Mouse (Mus musculus): ENCODE results near the gene Kcnj4. TPM values are rescaled to one million over a fixed set of nuclear protein-coding genes. Genes with fewer than 3 reads are reported as not detected.

The Kcnj4 gene
- polyA plus RNA-seq, 1 experiment = not detected

DNA sequence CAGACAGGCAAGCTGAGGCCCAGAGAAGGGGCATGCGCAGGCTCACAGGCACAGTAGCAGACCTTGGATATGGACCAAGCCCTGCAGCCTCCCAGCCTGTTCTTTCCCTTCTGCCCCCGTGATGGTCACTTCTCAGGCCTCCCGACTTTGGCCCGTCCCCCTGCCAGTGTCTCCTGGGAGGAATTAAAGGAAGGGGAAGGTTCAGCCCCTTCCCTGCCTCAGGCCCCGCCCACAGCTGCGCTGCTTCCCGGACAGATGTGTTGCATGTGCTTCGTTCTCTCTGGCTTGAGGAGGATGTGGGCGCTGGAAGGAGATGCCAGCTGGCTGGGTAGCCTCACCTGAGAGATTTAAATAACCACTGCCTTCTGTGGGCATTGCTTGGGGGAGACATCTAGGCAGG, 8.9 kb upstream of the Kcnj4 start:
- Histone ChIP-seq H3K27me3 (replicated peaks) (peaks cover 96% of the 10 kb centered on the region), H3K4me1 (peaks cover 45% of the 10 kb centered on the region), H3K4me3 (replicated peaks) (no peak overlapping the region), H3K36me3 (replicated peaks; ENCODE audit: low read length) (no peaks in the 10 kb centered on the region), H3K9me3 (peaks cover 24% of the 10 kb centered on the region)
- TF ChIP-seq FLI1 (IDR thresholded peaks at IDR 0.05; ENCODE audit: low read length) = no peak
- no peak for TF ChIP-seq GATA1 (IDR thresholded peaks at IDR 0.05; ENCODE audit: borderline replicate concordance, low read length)

GRCm38 (mm10) chr15:79511553-79512320, 6.7 kb upstream of the Kcnj4 start:
- H3K27me3 ChIP-seq (replicated peaks) = peaks cover 96% of the 10 kb centered on the region
- no peaks in the 10 kb centered on the region for H3K36me3 ChIP-seq (replicated peaks; ENCODE audit: low read length)
- no peak for TF ChIP-seq GATA1 (IDR thresholded peaks at IDR 0.05; ENCODE audit: borderline replicate concordance, low read length)
- TF ChIP-seq FLI1 (IDR thresholded peaks at IDR 0.05; ENCODE audit: low read length) = no peak
- peak overlapping the region; percentile 85 for H3K4me3 ChIP-seq (replicated peaks)
- H3K4me1 ChIP-seq = peaks cover 40% of the 10 kb centered on the region
- H3K9me3 ChIP-seq = peaks cover 24% of the 10 kb centered on the region

- Histone ChIP-seq H3K36me3 (replicated peaks; ENCODE audit: low read length) (no peaks in the 10 kb centered on the region), H3K9me3 (peaks cover 25% of the 10 kb centered on the region), H3K4me3 (replicated peaks) (no peak overlapping the region), H3K27me3 (replicated peaks) (peaks cover 96% of the 10 kb centered on the region), H3K4me1 (peaks cover 35% of the 10 kb centered on the region)
- TF ChIP-seq FLI1 (IDR thresholded peaks at IDR 0.05; ENCODE audit: low read length) = no peak
- TF ChIP-seq GATA1 (IDR thresholded peaks at IDR 0.05; ENCODE audit: borderline replicate concordance, low read length) = no peak
Observed at GRCm38 (mm10) chr15:79510425-79510824, 5.4 kb upstream of the Kcnj4 start.

GRCm38 (mm10) chr15:79509998-79510397, 5.0 kb upstream of the Kcnj4 start:
- no peak for TF ChIP-seq FLI1 (IDR thresholded peaks at IDR 0.05; ENCODE audit: low read length)
- TF ChIP-seq GATA1 (IDR thresholded peaks at IDR 0.05; ENCODE audit: borderline replicate concordance, low read length) = no peak
- Histone ChIP-seq H3K4me3 (replicated peaks) (no peak overlapping the region), H3K4me1 (peaks cover 40% of the 10 kb centered on the region), H3K36me3 (replicated peaks; ENCODE audit: low read length) (no peaks in the 10 kb centered on the region), H3K27me3 (replicated peaks) (peaks cover 96% of the 10 kb centered on the region), H3K9me3 (peaks cover 21% of the 10 kb centered on the region)

DNA sequence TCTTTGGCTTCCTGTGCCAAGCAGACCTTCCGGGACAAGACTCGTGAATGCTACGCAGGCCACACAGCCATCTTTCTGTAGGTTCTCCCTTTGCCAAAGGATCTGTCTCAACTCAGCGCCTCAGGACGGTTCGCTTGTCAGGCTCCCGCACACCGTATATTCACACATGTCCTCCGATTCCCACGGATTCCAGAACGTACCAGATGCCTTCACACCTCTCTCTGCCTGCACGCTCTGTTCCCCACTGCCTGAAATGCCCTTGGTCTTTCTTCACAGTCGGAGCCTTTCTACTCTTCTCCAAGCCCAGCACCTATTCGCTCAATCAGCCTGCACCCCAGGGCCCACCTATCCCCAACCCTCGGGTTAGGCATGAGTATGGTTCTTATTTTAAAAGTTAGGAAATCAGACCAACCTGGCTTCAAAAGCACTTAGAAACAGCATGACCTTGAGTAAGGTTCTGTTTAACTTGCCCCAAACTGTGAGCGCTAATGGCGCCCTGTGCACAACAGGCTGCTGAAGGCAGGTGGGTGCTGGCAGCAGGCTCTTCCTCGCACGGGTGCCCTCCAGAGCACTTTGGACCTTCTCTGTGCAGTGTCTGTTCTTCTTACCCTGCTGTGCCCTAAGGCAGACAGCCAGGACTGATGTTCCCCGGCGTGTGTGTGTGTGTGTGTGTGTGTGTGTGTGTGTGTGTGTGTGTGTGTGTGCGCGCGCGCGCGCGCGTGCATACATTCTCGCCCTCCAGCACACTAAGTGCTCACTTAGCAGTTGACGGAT, 2.2 kb upstream of the Kcnj4 start:
- Histone ChIP-seq H3K4me3 (replicated peaks) (no peak overlapping the region), H3K36me3 (replicated peaks; ENCODE audit: low read length) (no peaks in the 10 kb centered on the region), H3K9me3 (peaks cover 5% of the 10 kb centered on the region; the same call in 1 of the 2 replicates), H3K27me3 (replicated peaks) (peaks cover 98% of the 10 kb centered on the region), H3K4me1 (peaks cover 39% of the 10 kb centered on the region)
- TF ChIP-seq FLI1 (IDR thresholded peaks at IDR 0.05; ENCODE audit: low read length) (no peak), GATA1 (IDR thresholded peaks at IDR 0.05; ENCODE audit: borderline replicate concordance, low read length) (no peak)

DNA sequence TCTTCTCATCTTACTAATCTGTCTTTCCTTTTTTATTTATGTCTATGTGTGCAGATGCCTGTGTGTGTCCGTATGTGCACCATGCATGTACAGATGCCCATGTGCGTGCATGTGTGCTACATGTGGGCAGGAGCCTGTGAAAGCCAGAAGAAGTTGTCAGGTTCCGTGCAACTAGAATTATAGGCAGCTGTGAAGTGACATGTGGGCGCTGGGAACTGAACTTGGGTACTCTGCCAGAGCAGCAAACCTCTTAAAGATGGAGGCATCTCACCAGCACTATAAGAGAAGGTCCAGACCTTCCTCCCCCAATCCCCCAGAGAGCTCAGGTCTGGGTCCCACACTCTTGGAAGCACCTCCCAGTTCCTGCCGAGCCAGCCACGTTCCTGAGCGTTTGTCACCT, 1.4 kb upstream of the Kcnj4 start:
- Histone ChIP-seq H3K4me3 (replicated peaks) (no peak overlapping the region), H3K9me3 (peaks cover 5% of the 10 kb centered on the region; the same call in 1 of the 2 replicates), H3K27me3 (replicated peaks) (peaks cover 98% of the 10 kb centered on the region), H3K4me1 (peaks cover 32% of the 10 kb centered on the region), H3K36me3 (replicated peaks; ENCODE audit: low read length) (no peaks in the 10 kb centered on the region)
- no peak for TF ChIP-seq GATA1 (IDR thresholded peaks at IDR 0.05; ENCODE audit: borderline replicate concordance, low read length)
- TF ChIP-seq FLI1 (IDR thresholded peaks at IDR 0.05; ENCODE audit: low read length) = no peak

DNA sequence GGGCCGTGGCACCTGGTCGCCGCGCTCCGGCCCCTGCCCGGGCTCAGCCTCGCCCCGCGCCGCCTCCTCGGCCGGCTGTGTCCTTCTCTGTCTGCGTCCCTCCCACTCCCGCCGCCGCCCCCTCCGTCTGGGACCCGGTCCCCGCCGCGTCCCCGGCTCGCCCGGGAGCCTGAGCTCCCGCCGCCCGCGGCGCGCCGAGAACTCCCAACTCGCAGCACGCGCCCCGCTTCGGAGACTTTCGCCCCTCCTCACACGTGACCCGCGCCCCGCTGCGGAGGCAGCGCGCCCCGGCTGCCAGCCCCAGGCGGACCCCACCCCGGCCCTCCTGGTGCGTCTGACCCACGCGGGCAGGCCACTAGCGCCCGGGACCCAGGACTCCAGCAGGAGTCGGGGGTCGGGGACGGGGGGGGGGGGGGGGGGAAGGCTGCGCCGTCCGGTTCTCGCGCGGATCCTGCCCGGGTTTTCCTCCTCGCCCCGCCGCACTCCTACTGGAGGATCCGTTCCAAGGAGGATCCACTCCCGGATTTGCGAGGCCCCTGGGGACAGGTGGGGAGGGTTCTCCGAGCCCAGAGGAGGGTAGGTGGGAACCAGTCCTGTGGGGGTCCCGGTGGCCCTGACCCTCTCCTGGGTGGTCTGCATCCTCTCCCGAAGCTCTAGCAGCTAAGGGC, 709 bp upstream of the Kcnj4 start:
- Histone ChIP-seq H3K27me3 (replicated peaks) (peaks cover 98% of the 10 kb centered on the region), H3K9me3 (peaks cover 5% of the 10 kb centered on the region; the same call in 1 of the 2 replicates), H3K4me3 (replicated peaks) (peak overlapping the region; percentile 79), H3K36me3 (replicated peaks; ENCODE audit: low read length) (no peaks in the 10 kb centered on the region), H3K4me1 (peaks cover 25% of the 10 kb centered on the region)
- TF ChIP-seq GATA1 (IDR thresholded peaks at IDR 0.05; ENCODE audit: borderline replicate concordance, low read length) (no peak), FLI1 (IDR thresholded peaks at IDR 0.05; ENCODE audit: low read length) (no peak)

GRCm38 (mm10) chr15:79503438-79503837, 1.6 kb downstream of the Kcnj4 start:
- TF ChIP-seq FLI1 (IDR thresholded peaks at IDR 0.05; ENCODE audit: low read length) (no peak), GATA1 (IDR thresholded peaks at IDR 0.05; ENCODE audit: borderline replicate concordance, low read length) (no peak)
- Histone ChIP-seq H3K27me3 (replicated peaks) (peaks cover 100% of the 10 kb centered on the region), H3K36me3 (replicated peaks; ENCODE audit: low read length) (no peaks in the 10 kb centered on the region), H3K9me3 (peaks cover 5% of the 10 kb centered on the region; the same call in 1 of the 2 replicates), H3K4me3 (replicated peaks) (no peak overlapping the region), H3K4me1 (peaks cover 20% of the 10 kb centered on the region)

GRCm38 (mm10) chr15:79502891-79503341, 2.1 kb downstream of the Kcnj4 start:
- no peak for TF ChIP-seq GATA1 (IDR thresholded peaks at IDR 0.05; ENCODE audit: borderline replicate concordance, low read length)
- no peak for TF ChIP-seq FLI1 (IDR thresholded peaks at IDR 0.05; ENCODE audit: low read length)
- peaks cover 5% of the 10 kb centered on the region; the same call in 1 of the 2 replicates for H3K9me3 ChIP-seq
- peaks cover 20% of the 10 kb centered on the region for H3K4me1 ChIP-seq
- no peaks in the 10 kb centered on the region for H3K36me3 ChIP-seq (replicated peaks; ENCODE audit: low read length)
- peak overlapping the region; percentile 10 for H3K4me3 ChIP-seq (replicated peaks)
- H3K27me3 ChIP-seq (replicated peaks) = peaks cover 100% of the 10 kb centered on the region
